Mouse (Mus musculus) bone marrow macrophage, adult 2 months (primary cell): ENCODE data around the gene Fam83c.

Experiments used
- CTCF ChIP-seq: IDR thresholded peaks from 2 replicates; pipeline ENCODE4 v1.5.1; 2012; ENCODE audit warnings: low read depth, mild to moderate bottlenecking, low read length, moderate library complexity
- POLR2A ChIP-seq: IDR thresholded peaks from 2 replicates; pipeline ENCODE4 v1.6.1; 2012; ENCODE audit warnings: mild to moderate bottlenecking, low read depth, low read length, borderline replicate concordance

DNA sequence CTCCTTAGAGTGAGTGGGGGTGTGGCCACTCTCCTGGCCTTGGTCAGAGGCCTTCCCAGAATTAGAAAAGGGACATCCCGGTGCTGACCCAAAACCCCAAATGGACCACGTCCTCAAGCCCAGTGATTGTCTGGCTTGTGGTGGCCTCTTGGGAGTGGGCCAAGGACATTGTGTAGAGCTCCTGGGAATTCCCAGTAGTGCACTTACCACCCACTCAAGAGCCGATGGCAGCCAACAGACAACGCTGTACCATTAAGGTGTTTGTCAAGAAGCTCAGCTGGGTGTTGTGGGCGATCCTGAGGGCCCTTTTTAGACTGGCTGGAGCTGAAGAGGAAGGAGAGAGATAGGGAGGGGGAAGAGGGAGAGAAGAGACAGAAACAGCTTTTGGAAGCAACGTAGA, 50.1 kb downstream of the Fam83c start:
- TF ChIP-seq CTCF (no peak), POLR2A (no peak)
